Mouse (Mus musculus) layer of hippocampus, adult 9-11 months (tissue): Measurements from ENCODE around the gene Gsta4.
"Not testable (repeated sequence)": the region's sequence is repeated elsewhere in the genome, so short reads cannot be mapped to it uniquely, and the experiment has no call there.

ENCODE experiments used
- DNase-seq: peaks from one replicate; pipeline ENCODE4 v3.0.0; 2022

Gsta4 gene

DNA sequence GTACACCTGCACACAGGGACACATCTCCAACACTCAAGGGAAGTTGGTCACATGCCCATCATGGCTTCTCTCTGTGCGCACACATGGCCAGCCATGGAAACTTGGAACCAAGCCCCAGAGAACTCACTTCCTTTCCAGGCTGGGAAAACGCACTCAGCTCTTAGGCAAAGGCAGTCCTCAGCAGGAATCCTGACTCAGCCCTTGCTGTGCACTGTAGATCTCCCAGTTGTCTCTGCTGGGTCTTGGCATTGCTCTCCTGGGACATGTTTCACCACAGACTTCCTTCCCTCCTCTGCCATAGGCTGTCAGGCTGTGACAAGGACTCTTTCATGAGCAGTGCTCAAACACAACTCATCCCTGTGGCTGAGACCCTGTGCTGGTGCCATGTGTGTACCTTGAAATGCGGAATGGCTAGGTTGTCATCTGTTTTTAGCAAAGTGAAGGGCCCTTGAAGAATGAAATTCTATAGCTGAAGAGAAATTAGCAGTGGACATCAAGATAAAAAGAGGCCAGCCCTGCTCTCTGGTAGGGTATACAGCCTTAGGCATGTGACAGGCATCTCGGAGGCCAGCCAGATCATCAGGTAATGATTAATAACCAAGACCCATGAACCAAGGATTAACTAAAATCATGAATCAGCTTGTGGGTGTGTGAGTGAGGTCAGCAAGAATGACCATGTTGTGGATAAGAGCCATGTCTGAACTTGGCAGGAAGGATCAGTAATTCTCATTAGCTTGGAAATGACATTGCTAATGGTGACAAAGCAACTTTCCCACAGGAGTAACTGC, 73.3 kb downstream of the Gsta4 start:
- not testable (repeated sequence) for DNase-seq

DNA sequence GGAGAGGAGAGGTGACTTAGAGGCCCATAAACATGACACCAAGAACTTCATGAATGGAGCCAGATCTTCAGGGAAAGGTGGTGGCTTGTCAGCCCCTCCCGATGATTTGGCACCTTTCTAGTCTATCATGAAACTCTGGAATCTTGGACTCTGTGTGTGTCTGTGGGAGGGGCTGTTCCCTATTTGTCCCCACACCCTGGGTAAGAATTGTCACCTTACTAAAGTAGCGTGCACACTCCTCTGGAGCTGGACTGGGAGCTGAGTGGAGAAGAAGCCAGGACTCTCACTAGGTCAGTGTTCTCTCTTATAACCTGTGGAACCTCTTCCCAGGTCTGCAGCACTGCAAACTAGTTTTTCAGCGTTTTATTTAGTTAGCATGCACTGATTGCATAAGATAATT, 74.3 kb downstream of the Gsta4 start, which contains the start of gene Gm3776:
TSS of gene Gm3776 (plus strand) at position 216 of the 400 bp plus-strand sequence.
- DNase-seq: not testable (repeated sequence)
